Mouse (Mus musculus) forebrain, embryonic 11.5 days (tissue): ENCODE data around the gene Pex11g. TPM values are rescaled to one million over a fixed set of nuclear protein-coding genes. Genes with fewer than 3 reads are reported as not detected.

Source experiments
- ATAC-seq: fragments of 200-750 bp; cut with Nextera tagmentation; replicated peaks from 2 replicates; pipeline ENCODE4 v1.8.0; 2017; ENCODE audit warnings: moderate TSS enrichment; ENCODE audit not compliant: low FRiP score
- DNase-seq: peaks from one replicate; pipeline ENCODE4 v3.0.0-alpha.2; 2017; ENCODE audit warnings: low spot score
- H3K27ac ChIP-seq: fragments of 300-500 bp; sonication (generic); 2 replicates; pipeline ENCODE4 v1.5.1; 2014; ENCODE audit warnings: low read depth, low read length
- H3K27me3 ChIP-seq: fragments of 300-500 bp; sonication (generic); 2 replicates; pipeline ENCODE4 v1.6.1; 2014; ENCODE audit warnings: mild to moderate bottlenecking, low read length, mixed read lengths; ENCODE audit not compliant: control insufficient read depth, insufficient read depth
- H3K36me3 ChIP-seq: fragments of 300-500 bp; sonication (generic); 2 replicates; pipeline ENCODE4 v1.6.1; 2014; ENCODE audit warnings: mild to moderate bottlenecking, low read length, moderate library complexity, mixed read lengths; ENCODE audit not compliant: control insufficient read depth, insufficient read depth
- H3K4me1 ChIP-seq: fragments of 300-500 bp; sonication (generic); replicated peaks from 2 replicates; pipeline ENCODE4 v1.6.1; 2014; ENCODE audit warnings: low read length, mixed read lengths; ENCODE audit not compliant: control insufficient read depth, insufficient read depth
- H3K4me2 ChIP-seq: fragments of 300-500 bp; sonication (generic); 2 replicates; pipeline ENCODE4 v1.6.1; 2014; ENCODE audit warnings: low read depth, mild to moderate bottlenecking, low read length, moderate library complexity, mixed read lengths; ENCODE audit not compliant: severe bottlenecking
- H3K4me3 ChIP-seq: fragments of 300-500 bp; sonication (generic); 2 replicates; pipeline ENCODE4 v1.5.1; 2014; ENCODE audit warnings: low read depth, low read length
- H3K9ac ChIP-seq: fragments of 300-500 bp; sonication (generic); 2 replicates; pipeline ENCODE4 v1.6.1; 2014; ENCODE audit warnings: low read length
- H3K9me3 ChIP-seq: fragments of 300-500 bp; sonication (generic); 2 replicates; pipeline ENCODE4 v1.6.1; 2016; ENCODE audit warnings: low read length, mixed read lengths; ENCODE audit not compliant: control insufficient read depth
- WGBS: fragments of 180-500 bp; shearing (Covaris S2); extraction: QIAGEN DNeasy Blood & Tissue Kit; methylation state at CpG from one replicate; pipeline ENCODE4 v1.1.7; 2014; 5-methylcytosine and 5-hydroxymethylcytosine counted together
- polyA plus RNA-seq: library from polyadenylated mRNA; unstranded; fragments of >200 nt; fragmentation: Nextera tagmentation; extraction: Ambion mirVana; gene quantifications from 2 replicates; pipeline ENCODE4 v1.2.1, GENCODE M21; 2014

Gene Pex11g
- polyA plus RNA-seq, 1 experiment from 2014 or later = 3.8 TPM

GRCm38 (mm10) chr8:3416846-3417245 is 50.6 kb downstream of the Pex11g start:
- H3K4me1 ChIP-seq = peaks cover 18% of the 10 kb centered on the region; the same call in 1 of the 2 replicates
- no peaks in the 10 kb centered on the region for H3K36me3 ChIP-seq
- H3K4me2 ChIP-seq = no peak overlapping the region
- DNase-seq = no peak
- H3K27me3 ChIP-seq = no peaks in the 10 kb centered on the region
- no peak for ATAC-seq
- H3K9ac ChIP-seq = no peak overlapping the region; the same call in 1 of the 2 replicates
- 22% methylated on average over 4 of the region's 4 CpGs for WGBS
- no peaks in the 10 kb centered on the region for H3K9me3 ChIP-seq
- H3K27ac ChIP-seq = no peak overlapping the region
- H3K4me3 ChIP-seq = no peak overlapping the region

- H3K9me3 ChIP-seq = no peaks in the 10 kb centered on the region
- H3K36me3 ChIP-seq = no peaks in the 10 kb centered on the region
- H3K9ac ChIP-seq = no peak overlapping the region
- ATAC-seq (no peak), DNase-seq (no peak)
- H3K27me3 ChIP-seq = no peaks in the 10 kb centered on the region
- H3K27ac ChIP-seq = no peak overlapping the region
- no peak overlapping the region for H3K4me2 ChIP-seq
- 96% methylated on average over 6 of the region's 6 CpGs for WGBS
- H3K4me3 ChIP-seq = no peak overlapping the region
- H3K4me1 ChIP-seq = peaks cover 18% of the 10 kb centered on the region; the same call in 1 of the 2 replicates
Measured at GRCm38 (mm10) chr8:3415661-3416060, 51.8 kb downstream of the Pex11g start.

GRCm38 (mm10) chr8:3415259-3415658 is 52.2 kb downstream of the Pex11g start:
- Histone ChIP-seq H3K9me3 (no peaks in the 10 kb centered on the region), H3K36me3 (no peaks in the 10 kb centered on the region), H3K4me3 (no peak overlapping the region), H3K27me3 (no peaks in the 10 kb centered on the region), H3K9ac (no peak overlapping the region), H3K27ac (no peak overlapping the region), H3K4me1 (peaks cover 18% of the 10 kb centered on the region; the same call in 1 of the 2 replicates), H3K4me2 (no peak overlapping the region)
- ATAC-seq (no peak), DNase-seq (no peak)
- WGBS = 56% methylated on average over 4 of the region's 4 CpGs

- DNase-seq = no peak
- no peak overlapping the region for H3K4me3 ChIP-seq
- WGBS = 49% methylated on average over 6 of the region's 6 CpGs
- H3K4me1 ChIP-seq = peaks cover 18% of the 10 kb centered on the region; the same call in 1 of the 2 replicates
- no peak overlapping the region for H3K27ac ChIP-seq
- no peaks in the 10 kb centered on the region for H3K9me3 ChIP-seq
- no peaks in the 10 kb centered on the region for H3K27me3 ChIP-seq
- no peak for ATAC-seq
- no peak overlapping the region for H3K9ac ChIP-seq
- H3K4me2 ChIP-seq = no peak overlapping the region
- H3K36me3 ChIP-seq = no peaks in the 10 kb centered on the region
Measured at GRCm38 (mm10) chr8:3414639-3415190, 52.8 kb downstream of the Pex11g start.

- H3K4me3 ChIP-seq = no peak overlapping the region
- no peak overlapping the region for H3K4me2 ChIP-seq
- H3K27ac ChIP-seq = no peak overlapping the region
- H3K27me3 ChIP-seq = no peaks in the 10 kb centered on the region
- peaks cover 17% of the 10 kb centered on the region; the same call in 1 of the 2 replicates for H3K4me1 ChIP-seq
- DNase-seq = no peak
- no peaks in the 10 kb centered on the region for H3K9me3 ChIP-seq
- H3K36me3 ChIP-seq = no peaks in the 10 kb centered on the region
- no peak for ATAC-seq
- H3K9ac ChIP-seq = no peak overlapping the region
- 87% methylated on average over 1 of the region's 1 CpGs for WGBS
Measured at GRCm38 (mm10) chr8:3412816-3413215, 54.7 kb downstream of the Pex11g start.

- Histone ChIP-seq H3K27ac (no peak overlapping the region), H3K9me3 (no peaks in the 10 kb centered on the region), H3K4me1 (peaks cover 8% of the 10 kb centered on the region; the same call in 1 of the 2 replicates), H3K4me2 (no peak overlapping the region), H3K4me3 (no peak overlapping the region), H3K9ac (no peak overlapping the region), H3K27me3 (no peaks in the 10 kb centered on the region), H3K36me3 (no peaks in the 10 kb centered on the region)
- ATAC-seq (no peak), DNase-seq (no peak)
- WGBS = 91% methylated on average over 7 of the region's 7 CpGs
Measured at GRCm38 (mm10) chr8:3411901-3412301, 55.6 kb downstream of the Pex11g start.

- H3K27ac ChIP-seq = no peak overlapping the region
- H3K36me3 ChIP-seq = no peaks in the 10 kb centered on the region
- no peaks in the 10 kb centered on the region for H3K27me3 ChIP-seq
- no peaks in the 10 kb centered on the region for H3K9me3 ChIP-seq
- H3K9ac ChIP-seq = no peak overlapping the region
- WGBS = 79% methylated on average over 2 of the region's 2 CpGs
- H3K4me1 ChIP-seq = peaks cover 4% of the 10 kb centered on the region; the same call in 1 of the 2 replicates
- DNase-seq (no peak), ATAC-seq (no peak)
- no peak overlapping the region for H3K4me2 ChIP-seq
- no peak overlapping the region for H3K4me3 ChIP-seq
Measured at GRCm38 (mm10) chr8:3411085-3411484, 56.4 kb downstream of the Pex11g start.

- Histone ChIP-seq H3K36me3 (no peaks in the 10 kb centered on the region), H3K4me1 (no peaks in the 10 kb centered on the region), H3K27ac (no peak overlapping the region), H3K27me3 (no peaks in the 10 kb centered on the region), H3K4me2 (no peak overlapping the region), H3K4me3 (no peak overlapping the region), H3K9me3 (no peaks in the 10 kb centered on the region; the same call in 1 of the 2 replicates), H3K9ac (no peak overlapping the region)
- 86% methylated on average over 3 of the region's 3 CpGs for whole genome bisulfite sequencing
- no peak for ATAC-seq
- no peak for DNase-seq
Measured at GRCm38 (mm10) chr8:3407417-3407816, 60.1 kb downstream of the Pex11g start.
